Mouse (Mus musculus) cerebellum, adult 18-20 months (tissue): ENCODE measurements around the gene Pank3.

Source experiments
- DNase-seq, 2 experiments: peaks; one replicate each; pipeline ENCODE4 v3.0.0; 2021

The Pank3 gene

DNA sequence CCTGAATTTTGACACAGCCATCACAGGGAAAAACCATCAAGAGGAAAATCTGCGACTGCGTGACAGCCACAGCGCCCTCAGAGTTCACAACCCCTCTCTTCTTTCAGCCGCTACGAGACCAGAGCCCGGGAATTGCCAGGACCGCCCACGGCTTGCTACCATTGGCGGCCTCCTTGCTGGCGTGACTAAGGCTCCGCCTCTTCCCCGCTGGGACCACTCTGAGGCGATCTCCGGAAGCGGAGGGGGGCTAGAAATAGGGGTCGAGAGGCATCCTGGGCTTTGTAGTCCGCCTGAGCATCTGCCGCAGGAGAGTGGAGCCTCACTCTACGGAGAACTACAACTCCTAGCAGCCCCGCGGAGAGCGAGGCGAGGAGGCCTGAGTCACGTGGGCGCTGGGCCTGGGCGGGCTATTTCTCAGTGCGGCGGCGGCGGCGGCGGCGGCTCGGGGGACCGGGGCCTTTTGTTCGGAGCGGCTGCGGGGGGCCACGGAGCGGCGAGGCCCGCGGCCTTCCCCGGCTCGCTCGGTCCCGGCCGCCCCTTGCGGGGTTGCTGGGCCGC, at the start of gene Pank3:
Pank3 (plus strand) TSS at position 297 of the 558 bp plus-strand sequence.
- peak; percentile 95 to 100 for DNase-seq

DNA sequence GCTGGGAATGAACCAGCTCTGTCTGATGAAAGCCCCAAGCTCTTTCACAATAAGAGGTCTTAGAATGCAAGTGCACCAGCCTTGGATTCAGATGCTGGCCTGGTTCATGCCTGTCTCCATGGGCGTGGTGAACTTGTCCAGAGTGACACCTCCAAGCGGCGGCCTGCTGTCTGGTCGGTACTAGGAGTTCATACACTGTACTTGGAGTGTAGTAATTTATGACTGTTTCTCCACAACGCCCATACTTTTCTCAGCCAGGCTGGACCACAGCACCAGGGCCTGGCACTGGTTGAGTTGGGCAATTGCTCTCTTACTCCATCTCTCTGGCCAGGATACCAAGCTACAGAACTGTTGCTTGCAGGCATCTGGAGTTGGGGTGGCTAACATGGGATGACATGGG, 45.4 kb upstream of the Pank3 start:
- no peak for DNase-seq

DNA sequence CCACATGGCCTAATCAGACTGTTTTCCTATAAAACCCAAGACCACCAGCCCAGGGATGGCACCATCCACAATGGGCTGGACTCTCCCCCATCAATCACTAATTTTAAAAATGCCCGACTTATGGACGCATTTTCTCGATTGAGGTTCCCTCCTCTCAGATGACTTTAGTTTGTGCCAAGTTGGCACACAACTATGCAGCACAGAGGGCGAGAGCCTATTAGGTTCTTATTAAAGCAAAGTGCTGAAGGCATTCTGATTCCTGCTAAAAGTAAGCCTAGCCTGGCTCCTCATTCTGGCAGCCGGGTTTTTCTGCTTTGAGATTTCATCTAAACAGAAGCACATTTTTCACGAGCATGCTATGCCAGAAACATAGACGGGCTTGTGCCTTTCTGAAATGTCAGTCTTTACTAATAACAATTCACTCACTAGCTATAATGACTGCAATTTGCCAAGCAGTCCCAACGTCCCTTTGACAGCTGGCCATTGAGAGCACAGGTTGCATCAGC, 42.9 kb upstream of the Pank3 start:
- no peak for DNase-seq

DNA sequence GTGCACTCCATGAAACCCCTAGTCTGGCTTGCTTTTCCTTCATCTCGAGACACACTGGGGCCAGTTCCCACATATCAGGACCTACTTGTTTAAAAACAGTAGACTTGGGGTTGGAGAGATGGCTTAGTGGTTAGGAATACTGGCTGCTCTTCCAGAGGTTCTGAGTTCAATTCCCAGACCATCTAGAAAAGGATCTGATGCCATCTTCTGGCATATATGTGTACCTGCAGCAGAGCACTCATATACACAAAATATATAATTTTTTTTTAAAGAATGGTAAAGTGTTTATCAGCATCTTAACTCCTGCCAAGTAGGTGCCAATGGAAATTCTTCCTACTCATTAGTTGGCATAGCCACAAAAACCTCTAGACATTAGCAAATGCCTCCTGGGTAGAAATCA, 41.1 kb upstream of the Pank3 start:
- DNase-seq: no peak

DNA sequence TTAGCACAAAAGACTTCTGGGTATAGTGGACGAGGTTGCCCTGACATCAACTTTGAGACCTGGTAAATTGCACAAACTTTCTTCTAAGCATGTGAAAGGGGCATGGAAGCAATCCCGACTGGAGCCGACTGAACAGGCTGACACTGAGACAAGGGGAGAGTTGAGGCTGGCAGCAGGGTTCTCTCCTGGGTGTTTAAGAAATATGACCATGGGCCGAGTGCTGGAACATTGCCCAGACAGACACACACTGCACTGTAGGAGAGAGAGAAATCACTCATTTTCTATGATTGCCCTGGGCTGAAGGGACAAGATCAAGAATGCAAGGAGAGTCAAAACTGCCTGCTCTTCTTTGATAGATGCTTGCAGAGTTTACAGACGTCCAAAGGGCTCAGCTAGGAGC, 40.1 kb upstream of the Pank3 start:
- DNase-seq: no peak

DNA sequence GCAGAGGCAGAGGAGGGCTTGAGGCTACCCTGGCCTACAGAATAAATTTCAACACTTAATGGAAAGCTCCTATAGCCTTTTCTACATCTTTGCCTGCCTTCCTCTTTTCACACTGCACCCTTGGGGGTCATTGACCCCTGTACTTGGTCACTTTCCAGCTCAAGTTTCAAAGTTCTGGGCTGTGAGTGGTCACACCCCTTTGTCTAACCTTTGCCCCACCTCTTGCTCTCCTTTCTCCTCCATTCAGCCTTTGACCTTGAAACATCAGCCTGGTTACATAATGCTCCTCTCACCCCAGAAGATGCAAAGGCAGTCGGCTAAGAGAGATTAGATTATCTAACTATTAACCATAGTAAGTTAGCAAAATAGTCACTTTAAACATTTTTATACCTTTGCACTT, 36.9 kb upstream of the Pank3 start:
- DNase-seq: no peak

DNA sequence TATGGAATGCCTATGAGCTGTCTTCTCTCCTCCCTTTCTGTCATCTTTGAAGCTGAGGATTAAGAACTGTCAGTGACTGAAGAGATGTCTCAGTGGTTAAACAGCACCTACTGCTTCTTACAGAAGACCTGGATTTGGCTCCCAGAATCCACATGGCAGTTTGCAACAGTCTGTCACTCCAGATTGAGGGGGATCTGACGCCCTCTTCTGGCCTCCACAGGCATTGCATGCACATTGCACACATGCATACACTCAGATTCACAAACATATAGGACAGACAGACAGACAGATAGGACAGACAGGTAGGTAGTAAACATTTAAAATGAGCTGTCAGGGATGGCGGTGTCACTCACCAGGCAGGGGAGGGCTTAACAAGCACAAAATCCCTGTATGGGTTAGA, 32.5 kb upstream of the Pank3 start:
- DNase-seq: no peak

DNA sequence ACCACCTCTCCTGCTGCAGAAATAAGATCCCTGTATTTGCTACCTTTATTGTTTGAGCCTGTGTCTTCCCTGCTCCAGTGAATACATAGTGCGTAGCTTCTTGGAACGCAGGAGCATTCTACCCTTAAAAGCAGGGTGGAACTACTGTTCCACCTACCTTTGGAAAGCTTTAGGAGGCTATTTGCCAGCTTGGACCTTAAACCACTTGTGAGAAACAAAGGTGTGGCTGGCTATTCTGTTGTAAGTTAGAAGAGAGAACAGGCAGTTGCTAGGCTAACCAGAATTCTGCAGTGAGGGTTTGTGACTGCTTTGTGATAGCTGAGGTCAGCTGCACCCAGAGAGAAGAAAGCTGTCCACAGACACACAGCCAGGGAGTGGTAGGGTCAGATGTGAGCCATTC, 32.0 kb upstream of the Pank3 start:
- no peak for DNase-seq

DNA sequence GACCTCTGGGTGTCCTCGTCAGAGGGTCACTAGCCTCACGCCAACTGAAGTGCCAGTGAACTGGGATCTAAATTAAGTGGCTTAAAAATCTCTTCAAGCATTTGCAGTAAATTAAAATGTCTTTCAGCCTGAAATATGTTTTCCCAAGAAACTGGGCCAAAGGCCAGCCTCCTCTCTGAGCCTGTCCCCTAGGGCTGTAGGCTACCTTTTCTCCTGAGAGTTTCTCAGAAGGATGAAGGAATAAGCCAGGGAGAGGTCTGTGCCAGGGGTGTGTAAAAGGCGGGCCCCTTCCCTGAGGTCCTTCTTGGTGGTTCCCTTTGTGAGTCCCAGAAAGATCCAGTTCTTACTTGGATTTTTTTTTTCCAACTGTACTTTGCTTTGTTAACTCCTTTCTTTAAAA, 31.2 kb upstream of the Pank3 start:
- no peak for DNase-seq

DNA sequence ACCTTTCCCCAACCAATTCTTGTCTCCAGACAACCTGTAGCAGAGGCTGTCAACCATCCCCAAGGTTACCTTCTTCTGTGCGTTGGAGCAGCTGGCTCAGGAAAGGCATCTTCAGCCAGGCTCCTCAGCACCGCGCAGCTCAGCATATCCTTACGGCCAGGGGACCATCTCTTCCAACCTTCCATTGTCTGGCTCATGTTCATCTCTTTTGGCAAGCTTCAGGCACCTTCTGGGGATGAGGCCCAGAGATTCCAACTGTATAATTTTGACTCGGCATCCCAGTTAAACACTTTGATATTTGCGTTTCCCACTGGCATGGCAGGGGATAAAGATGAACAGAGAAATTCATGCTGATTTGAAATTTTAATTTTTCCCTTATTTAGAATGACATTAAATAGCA, 25.7 kb upstream of the Pank3 start:
- peak; percentile 3 to 9 for DNase-seq

DNA sequence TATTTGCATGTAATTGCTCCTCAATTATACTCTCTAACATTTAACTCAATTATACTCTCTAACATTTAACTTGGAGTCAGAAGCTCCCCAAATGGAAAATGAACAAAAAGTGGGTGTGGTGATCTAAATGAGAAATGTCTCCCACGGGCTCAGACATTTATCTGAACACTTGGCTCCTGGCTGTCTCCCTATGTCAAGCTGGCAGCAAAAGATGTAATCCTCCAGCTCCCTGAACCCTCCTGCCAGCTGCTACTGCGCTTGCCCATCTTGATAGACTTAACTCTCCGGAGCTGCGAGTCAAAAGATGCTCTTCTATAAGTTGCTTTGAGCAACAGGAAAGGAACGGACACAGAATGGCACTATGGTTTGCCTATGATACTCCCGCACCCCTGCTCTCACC, 24.7 kb upstream of the Pank3 start:
- DNase-seq: no peak

DNA sequence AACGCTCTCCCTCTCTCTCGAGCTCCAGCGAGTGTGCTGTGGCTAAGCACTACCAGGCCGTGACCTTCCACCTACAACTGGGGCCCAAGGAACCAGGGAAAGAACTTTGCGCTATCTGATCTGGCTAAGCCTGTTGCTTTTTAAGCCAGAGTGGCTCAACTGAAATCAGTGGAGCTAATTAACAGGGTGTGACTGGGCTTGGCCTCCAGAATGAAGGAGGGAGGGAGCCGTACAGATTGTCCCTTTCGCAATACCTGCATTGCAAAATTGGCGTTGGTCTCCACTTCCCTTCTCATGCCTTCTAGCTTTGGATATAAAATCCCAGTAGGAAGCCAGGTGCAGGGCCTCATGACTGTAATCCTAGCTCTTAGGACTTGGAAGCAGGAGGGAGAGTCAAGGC, 18.7 kb upstream of the Pank3 start:
- DNase-seq: no peak

DNA sequence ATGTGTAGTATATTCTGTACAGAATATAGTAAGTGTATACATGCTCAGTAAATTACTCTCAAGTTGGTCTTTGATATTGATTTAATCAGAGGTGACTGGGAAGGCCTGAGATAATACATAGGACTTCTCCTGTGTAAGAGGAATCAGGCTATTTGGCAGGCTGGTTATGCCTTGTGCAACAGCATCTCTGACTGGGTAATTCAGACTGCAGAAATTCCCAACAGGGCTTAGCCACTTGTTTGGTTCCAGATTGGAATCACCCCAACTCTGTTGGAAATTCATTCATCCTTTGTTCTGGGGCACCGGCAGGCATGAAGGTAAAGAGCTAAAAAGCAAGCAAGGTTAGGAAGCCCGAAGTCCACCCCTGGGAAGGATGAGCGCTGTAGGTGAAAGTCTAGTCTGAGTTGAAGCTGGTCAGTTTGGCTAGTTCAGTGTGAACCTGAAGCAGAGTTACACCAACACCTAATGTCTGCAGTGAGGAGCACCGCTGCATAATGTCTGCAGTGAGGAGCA, 14.3 kb upstream of the Pank3 start:
- DNase-seq: no peak

DNA sequence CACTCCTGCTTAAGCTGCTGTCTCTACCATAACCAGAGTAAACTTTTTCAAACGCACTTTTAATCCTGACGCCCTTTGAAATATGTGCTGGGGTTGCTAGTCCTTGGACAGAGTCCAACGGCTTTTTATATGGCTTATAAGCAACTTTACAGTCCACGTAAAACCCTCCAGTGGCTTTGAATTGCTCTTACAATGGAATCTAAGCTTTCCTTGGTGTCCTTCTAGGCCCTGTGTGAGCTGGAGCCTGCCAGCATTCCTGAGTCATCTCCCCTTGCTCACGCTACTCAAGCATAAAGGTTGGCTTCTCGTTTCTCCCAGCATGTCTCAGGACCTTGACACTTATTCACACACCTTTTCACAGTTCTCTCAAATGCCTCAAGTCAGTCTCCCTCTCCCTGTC, 13.7 kb upstream of the Pank3 start:
- no peak for DNase-seq

DNA sequence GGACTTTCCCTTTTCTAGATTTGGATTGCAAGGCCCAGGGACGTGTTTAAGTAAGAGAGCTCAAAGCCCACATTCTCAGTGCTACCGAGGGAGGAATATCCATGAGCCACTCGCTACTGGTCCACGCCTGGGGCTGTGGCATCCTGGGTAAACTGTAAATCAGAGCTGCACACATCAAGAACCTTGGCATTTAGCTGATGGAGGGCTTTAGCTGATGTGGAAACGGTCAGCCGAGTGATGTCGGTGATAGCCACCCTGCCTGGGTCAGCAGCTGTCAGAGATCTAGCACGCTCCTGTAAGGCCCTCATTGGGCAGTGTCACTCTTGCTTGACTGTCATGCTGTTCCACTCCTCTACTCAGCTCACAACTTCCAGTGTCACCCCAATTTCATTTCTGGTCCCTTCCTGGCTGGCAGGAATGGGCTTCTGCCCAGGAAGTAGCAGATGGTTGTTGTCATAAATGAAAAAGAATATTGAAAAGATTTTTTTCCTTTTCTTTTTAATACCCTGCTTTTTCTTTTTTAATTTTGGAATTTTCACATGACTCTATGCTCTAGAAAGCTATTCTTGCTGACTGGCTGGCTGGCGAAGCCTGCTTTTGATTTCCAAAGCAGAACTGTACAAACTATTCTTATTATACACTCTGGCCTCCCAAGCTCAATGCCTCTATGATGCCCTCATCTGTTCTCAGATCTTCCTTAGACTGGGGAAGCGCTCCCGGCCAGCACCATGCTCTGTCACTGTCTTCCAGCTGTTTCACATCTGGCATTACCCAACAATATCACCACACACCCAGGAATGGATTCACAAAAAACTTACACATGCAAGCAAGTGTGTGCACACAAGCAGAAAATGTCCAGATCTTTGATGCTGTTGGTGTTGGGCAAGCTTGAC, 12.6 kb upstream of the Pank3 start:
- no peak for DNase-seq

DNA sequence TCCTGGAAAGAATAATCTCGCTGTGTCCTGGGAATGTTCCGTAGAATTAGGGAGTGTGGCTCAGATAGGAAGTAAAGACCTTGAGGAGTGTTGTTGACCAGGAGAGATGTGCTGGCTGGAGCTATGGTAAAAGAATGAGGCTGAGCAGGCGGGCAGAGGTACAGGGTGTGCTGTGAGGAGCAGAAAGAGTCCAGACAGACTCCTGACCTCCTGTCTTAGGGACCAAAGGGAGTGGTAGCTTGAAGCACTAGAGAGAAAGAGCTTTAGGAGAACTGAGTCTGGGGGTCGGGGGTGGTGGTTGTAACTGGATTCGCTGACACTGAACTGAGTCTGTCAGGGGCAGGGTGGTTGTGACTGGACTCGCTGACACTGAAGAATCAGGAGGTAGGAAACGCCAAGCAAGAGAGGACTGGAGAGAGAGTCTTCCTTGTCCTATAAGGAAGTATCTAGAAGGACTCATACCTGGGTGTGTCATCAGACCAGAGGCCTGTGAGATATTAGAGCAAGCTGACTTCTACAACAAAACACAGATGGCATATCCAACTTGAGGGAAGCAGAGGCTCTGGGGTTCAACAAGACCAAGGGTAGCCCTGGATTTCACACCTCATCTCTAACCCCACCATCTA, 9.2 kb upstream of the Pank3 start:
- no peak for DNase-seq

DNA sequence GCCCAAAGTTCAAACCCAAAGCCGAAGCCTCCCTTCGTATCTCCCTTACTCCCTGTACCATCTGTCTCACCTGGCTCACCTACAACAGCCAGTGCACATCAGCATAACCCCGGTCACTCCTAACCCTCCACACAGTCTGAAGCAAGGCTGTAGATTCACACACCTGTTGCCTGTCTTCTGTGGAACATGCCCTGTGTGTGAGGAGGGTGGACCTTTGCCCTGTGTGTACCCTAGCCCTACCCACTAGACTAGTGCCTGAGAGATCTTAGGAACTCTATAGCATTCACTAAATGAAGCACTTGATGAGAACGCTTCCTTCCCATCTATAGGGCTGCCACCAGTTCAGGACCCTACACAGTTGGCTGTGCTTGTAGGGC, 8.7 kb upstream of the Pank3 start:
- no peak for DNase-seq

DNA sequence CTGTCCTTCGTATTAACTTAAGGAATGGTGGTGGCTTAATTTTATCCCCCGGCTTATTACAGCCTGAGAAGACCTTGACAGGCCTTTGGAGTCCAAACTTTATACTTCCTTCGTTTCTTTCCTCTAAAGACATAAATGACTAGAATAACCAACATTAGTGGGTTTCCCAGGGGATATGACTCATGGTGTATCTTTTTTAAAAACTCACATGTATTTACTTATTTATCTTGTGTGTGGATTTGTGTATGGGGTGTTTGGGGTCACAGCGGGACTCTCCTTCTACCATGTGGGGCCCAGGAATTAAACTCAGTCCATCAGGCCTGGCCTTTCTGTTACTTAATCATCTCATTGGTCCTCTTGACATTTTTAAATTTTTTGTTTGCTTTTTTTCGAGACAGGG, 2.4 kb upstream of the Pank3 start:
- no peak for DNase-seq

DNA sequence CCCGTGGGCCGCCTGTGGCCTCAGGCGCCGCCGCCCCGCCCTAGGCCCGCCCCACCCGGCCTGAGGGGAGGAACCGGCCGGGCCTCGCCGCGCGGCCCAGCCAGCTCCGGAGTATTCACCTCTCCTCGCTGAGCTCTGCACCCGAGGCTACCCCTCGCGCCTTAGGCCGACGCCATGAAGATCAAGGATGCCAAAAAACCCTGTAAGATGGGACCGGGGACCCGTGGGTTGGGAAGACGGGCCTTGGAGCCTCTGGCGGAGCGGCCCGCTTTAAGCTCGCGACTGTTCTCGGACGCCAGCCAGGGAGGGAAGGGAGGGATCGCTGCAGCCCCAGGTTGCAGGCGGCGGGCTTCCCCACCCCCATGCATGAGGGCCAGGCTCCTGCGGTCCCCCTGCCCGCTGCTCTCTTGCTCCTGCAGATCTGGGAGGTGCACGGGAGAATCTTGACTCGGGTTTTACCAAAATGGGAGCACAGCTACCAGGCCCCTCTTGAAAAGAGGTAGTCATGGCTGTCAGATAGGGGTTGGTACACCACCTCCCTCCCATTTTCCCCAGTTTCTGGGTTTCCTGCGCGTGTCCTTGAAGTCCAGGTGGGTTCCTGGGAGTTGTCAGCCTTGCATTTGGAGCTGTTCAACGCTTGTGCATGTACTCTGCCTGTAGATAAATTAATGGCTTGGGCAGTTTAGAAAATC, 608 bp downstream of the Pank3 start:
- peak; percentile 72 to 79 for DNase-seq

DNA sequence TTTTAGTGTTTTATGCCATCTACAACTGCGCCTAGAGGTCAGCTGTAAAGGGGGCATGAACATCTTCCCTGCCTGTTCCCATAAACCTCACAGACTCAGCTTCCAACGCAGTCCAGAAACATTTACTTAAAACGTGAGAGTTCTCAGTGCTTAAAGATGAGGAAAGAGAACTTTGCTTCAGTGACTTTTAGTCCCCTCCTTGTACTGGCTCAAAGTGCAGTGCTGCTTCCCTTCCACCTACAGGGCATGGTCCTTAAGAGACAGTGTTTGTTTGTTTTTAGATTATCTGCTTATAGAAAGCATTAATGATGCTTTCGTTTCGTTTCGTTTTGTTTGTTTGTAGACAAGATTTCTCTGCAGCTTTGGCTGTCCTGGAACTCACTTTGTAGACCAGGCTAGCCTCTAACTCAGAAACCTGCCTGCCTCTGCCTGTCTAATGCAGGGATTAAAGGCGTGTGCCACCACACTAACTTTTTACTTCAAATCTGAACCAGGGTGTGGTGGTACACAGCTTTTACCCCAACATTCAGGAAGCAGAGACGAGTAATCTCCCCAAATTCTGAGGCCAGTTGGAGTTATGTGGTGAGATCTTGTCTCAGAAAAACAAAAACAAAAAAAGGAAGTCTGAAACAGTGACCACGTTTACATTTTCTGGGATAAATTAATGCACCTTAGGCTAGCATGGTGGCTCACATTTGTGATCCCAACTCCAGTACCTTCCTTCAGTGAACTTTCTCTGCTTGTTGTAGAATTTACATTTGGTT, 1.6 kb downstream of the Pank3 start:
- no peak for DNase-seq

DNA sequence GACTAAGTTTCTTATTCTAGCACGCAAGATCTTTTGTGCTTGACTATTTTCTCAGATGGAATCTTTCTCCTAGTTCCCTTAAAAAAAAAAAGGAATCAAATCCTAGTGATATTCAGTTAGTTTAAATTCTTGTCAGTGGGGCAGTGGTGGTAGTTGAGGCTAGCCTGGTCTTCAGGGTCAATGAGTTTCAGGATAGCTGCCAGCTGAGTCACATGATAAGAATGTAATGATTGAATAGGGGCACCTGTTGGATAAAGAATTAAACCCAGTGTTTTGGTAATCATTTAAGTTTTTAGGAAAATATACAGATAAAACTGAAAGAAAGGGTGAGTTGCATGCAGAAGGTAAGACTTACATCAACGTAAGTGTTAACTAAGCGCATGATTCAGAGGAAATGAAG, 6.3 kb downstream of the Pank3 start:
- DNase-seq: no peak

DNA sequence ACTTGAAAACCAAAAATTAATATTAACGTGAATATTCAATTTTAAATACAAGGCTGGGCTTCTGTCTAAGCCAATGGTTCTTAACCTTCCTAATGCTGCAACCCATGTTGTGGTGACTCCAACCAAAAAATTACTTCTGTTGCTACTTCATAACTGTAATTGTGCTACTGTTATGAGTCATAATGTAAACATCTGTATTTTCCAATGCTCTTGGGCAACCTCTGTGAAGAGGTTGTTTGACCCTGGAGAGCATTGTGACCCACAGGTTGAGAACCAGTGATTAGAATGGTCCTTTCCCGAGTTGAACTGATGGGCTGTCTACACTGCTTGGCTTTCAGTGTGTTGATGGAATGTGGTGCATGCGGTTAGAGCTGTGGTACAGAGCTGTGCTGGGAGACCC, 7.2 kb downstream of the Pank3 start:
- no peak for DNase-seq

DNA sequence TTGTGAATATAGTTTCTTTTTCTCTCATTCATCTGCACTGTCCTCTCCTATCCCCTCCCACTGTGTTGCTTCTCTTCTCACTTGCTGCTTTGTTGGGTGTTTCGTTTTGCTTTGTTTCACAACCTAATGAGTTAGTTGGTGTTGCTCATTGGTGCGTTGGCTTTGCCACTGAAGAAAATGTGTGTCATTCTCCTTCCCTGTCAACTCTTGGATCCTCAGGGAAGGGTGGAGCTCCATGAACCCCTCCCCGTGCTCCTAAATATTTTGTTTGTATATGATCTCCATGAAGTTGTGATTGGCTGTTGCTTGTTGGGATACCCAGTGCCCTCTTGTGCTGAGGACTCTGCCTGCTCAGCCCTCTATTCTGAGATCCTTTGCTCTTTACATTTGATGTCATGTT, 11.1 kb downstream of the Pank3 start:
- DNase-seq: no peak
